Mouse (Mus musculus) limb, embryonic 12.5 days (tissue): ENCODE measurements around the gene Prrc2a. TPM values are rescaled to one million over a fixed set of nuclear protein-coding genes. Genes with fewer than 3 reads are reported as not detected.

Experiments
- ATAC-seq: fragments of 200-750 bp; cut with Nextera tagmentation; 2 replicates; pipeline ENCODE4 v1.8.0; 2017; ENCODE audit warnings: low read depth, moderate TSS enrichment; ENCODE audit not compliant: insufficient number of reproducible peaks, insufficient read depth, low FRiP score, low TSS enrichment
- H3K27ac ChIP-seq: fragments of 300-500 bp; sonication (generic); 2 replicates; pipeline ENCODE4 v1.5.1; 2016; ENCODE audit warnings: mild to moderate bottlenecking, moderate library complexity
- H3K27me3 ChIP-seq: fragments of 300-500 bp; sonication (generic); 2 replicates; pipeline ENCODE4 v1.6.1; 2016; ENCODE audit warnings: mild to moderate bottlenecking, moderate library complexity
- H3K36me3 ChIP-seq: fragments of 300-500 bp; sonication (generic); 2 replicates; pipeline ENCODE4 v1.6.1; 2016; ENCODE audit warnings: mild to moderate bottlenecking, moderate library complexity
- H3K4me1 ChIP-seq: fragments of 300-500 bp; sonication (generic); replicated peaks from 2 replicates; pipeline ENCODE4 v1.6.1; 2016
- H3K4me2 ChIP-seq: fragments of 300-500 bp; sonication (generic); 2 replicates; pipeline ENCODE4 v1.6.1; 2016; ENCODE audit warnings: mild to moderate bottlenecking, moderate library complexity
- H3K4me3 ChIP-seq: fragments of 300-500 bp; sonication (generic); replicated peaks from 2 replicates; pipeline ENCODE4 v1.5.1; 2016; ENCODE audit warnings: mild to moderate bottlenecking
- H3K9ac ChIP-seq: fragments of 300-500 bp; sonication (generic); replicated peaks from 2 replicates; pipeline ENCODE4 v1.6.1; 2016; ENCODE audit warnings: mild to moderate bottlenecking, moderate library complexity
- H3K9me3 ChIP-seq: fragments of 300-500 bp; sonication (generic); 2 replicates; pipeline ENCODE4 v1.6.1; 2016; ENCODE audit warnings: mild to moderate bottlenecking, moderate library complexity
- WGBS: fragments of 180-500 bp; shearing (Covaris S2); methylation state at CpG from one replicate; pipeline ENCODE4 v1.1.7; 2016; 5-methylcytosine and 5-hydroxymethylcytosine counted together
- polyA plus RNA-seq: library from polyadenylated mRNA; unstranded; fragments of >200 nt; fragmentation: Nextera tagmentation; extraction: Ambion mirVana; gene quantifications from 2 replicates; pipeline ENCODE4 v1.2.1, GENCODE M21; 2016

Prrc2a gene
- polyA plus RNA-seq, 1 experiment from 2014 or later, result 231 TPM

GRCm38 (mm10) chr17:35147348-35147747 is 17.3 kb downstream of the Prrc2a start:
- H3K4me3 ChIP-seq, result no peak overlapping the region
- H3K27ac ChIP-seq, result 0 out of 2 replicates have a peak overlapping the region, but pooled peaks have one; percentile 5
- no peak overlapping the region for H3K4me2 ChIP-seq
- H3K9ac ChIP-seq, result no peak overlapping the region
- no peaks in the 10 kb centered on the region for H3K9me3 ChIP-seq
- peaks cover 100% of the 10 kb centered on the region for H3K36me3 ChIP-seq
- H3K27me3 ChIP-seq, result no peaks in the 10 kb centered on the region
- 34% methylated on average over 3 of the region's 3 CpGs for WGBS
- ATAC-seq, result no peak
- H3K4me1 ChIP-seq, result no peaks in the 10 kb centered on the region

DNA sequence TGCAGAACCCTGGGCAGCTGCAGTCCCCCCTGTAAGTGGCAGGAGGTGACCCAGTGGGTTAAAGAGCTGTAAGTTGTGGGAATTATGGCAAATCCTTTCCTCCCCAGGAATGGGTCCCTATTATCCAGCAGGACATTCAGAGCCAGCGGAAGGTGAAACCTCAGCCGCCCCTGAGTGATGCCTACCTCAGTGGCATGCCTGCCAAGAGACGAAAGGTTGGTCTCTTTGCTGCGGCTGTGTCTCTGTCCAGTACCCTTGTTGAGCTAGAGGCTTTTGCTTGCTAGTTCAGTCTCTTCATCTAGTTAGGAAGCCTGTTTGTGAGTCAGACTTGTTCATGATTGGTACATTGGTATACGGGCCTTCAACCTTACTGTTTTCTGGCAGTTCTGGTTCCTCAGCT is 18.6 kb downstream of the Prrc2a start:
- Histone ChIP-seq H3K4me3 (no peak overlapping the region), H3K4me1 (no peaks in the 10 kb centered on the region), H3K27me3 (no peaks in the 10 kb centered on the region), H3K9ac (no peak overlapping the region), H3K36me3 (peaks cover 100% of the 10 kb centered on the region), H3K4me2 (no peak overlapping the region), H3K9me3 (no peaks in the 10 kb centered on the region), H3K27ac (no peak overlapping the region)
- 87% methylated on average over 5 of the region's 5 CpGs for WGBS
- ATAC-seq, result no peak

DNA sequence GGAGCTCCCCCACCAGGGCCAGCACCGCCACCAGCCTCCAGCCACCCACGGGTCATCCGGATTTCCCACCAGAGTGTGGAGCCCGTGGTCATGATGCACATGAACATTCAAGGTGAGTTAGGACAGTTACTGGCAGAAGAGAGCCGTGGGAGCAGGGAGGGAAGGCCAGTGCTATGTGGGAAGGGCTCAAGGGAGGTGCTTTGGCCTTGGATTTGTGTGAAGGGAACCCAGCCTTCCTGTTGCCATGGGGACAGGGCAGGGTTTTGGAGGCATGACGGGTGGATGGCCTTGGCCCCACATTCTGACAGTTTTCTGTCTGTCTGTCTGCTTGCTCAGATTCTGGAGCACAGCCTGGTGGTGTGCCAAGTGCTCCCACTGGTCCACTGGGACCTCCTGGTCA is 22.7 kb downstream of the Prrc2a start:
- H3K4me3 ChIP-seq, result no peak overlapping the region
- ATAC-seq, result no peak
- 93% methylated on average over 6 of the region's 6 CpGs for WGBS
- no peaks in the 10 kb centered on the region for H3K27me3 ChIP-seq
- H3K9me3 ChIP-seq, result no peaks in the 10 kb centered on the region
- H3K36me3 ChIP-seq, result peaks cover 93% of the 10 kb centered on the region
- H3K9ac ChIP-seq, result no peak overlapping the region
- H3K27ac ChIP-seq, result no peak overlapping the region
- H3K4me1 ChIP-seq, result peaks cover 6% of the 10 kb centered on the region
- H3K4me2 ChIP-seq, result no peak overlapping the region

- Histone ChIP-seq H3K9ac (no peak overlapping the region), H3K4me2 (no peak overlapping the region), H3K4me1 (peaks cover 15% of the 10 kb centered on the region), H3K27me3 (no peaks in the 10 kb centered on the region), H3K27ac (no peak overlapping the region), H3K9me3 (no peaks in the 10 kb centered on the region), H3K4me3 (no peak overlapping the region; the same call in 1 of the 2 replicates), H3K36me3 (peaks cover 79% of the 10 kb centered on the region)
- no peak for ATAC-seq
- 80% methylated on average over 16 of the region's 16 CpGs for WGBS
Measured at GRCm38 (mm10) chr17:35140490-35140996, 24.2 kb downstream of the Prrc2a start.

GRCm38 (mm10) chr17:35139269-35139668 is 25.4 kb downstream of the Prrc2a start:
- H3K27me3 ChIP-seq, result no peaks in the 10 kb centered on the region
- no peaks in the 10 kb centered on the region for H3K9me3 ChIP-seq
- WGBS, result 89% methylated on average over 3 of the region's 3 CpGs
- no peak overlapping the region for H3K4me2 ChIP-seq
- 0 out of 2 replicates have a peak overlapping the region, but pooled peaks have one; percentile 31 for H3K9ac ChIP-seq
- ATAC-seq, result no peak
- peaks cover 15% of the 10 kb centered on the region for H3K4me1 ChIP-seq
- no peak overlapping the region for H3K27ac ChIP-seq
- H3K4me3 ChIP-seq, result no peak overlapping the region
- peaks cover 66% of the 10 kb centered on the region for H3K36me3 ChIP-seq

GRCm38 (mm10) chr17:35135591-35136320 is 28.9 kb downstream of the Prrc2a start:
- Histone ChIP-seq H3K4me1 (peaks cover 15% of the 10 kb centered on the region), H3K4me3 (peak overlapping the region; percentile 79), H3K9me3 (no peaks in the 10 kb centered on the region), H3K36me3 (peaks cover 31% of the 10 kb centered on the region), H3K27me3 (no peaks in the 10 kb centered on the region), H3K27ac (peak overlapping the region; percentile 91), H3K9ac (peak overlapping the region; percentile 81), H3K4me2 (peak overlapping the region; percentile 96)
- 1% methylated on average over 43 of the region's 43 CpGs for WGBS
- ATAC-seq, result peak; percentile 42

DNA sequence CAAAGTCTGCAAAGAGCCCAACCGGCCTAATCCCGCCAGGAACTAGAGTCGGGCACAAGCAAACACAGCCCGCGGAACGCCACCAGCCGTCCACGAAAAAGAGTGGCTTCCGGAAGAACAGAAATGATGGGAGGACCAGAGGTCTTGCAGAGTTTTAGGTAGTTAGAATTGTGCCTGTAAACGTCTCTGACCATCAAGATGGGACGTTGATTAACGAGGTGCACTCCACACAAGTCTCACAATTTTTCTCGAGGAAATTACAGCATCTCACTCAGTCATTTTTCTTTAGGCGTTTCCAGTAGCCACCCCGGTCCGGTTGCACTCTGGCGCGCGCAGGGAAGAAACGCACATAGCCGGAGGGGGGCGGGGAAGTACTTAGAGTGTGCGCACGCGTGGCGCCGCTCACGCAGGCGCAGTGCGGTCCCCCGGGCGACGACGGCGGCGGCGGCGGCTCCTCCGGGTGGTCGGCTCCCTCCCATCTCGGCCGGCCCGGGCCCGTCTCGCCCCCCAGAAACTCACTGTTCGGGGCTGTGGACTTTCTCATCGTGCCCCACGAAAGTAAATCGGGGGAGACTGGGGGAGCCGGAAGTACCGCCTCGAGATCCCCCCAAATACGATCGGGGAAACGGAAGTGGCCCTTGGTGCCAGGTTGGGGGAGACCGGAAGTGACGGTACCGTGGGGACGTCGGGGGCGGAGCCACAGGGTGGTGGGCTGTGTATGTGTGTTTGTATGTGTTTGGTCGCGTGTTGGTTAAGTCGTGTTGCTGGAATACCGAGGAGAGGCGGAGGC is 29.7 kb downstream of the Prrc2a start, which contains the start of gene Bag6:
Gene Bag6, plus strand, starts transcription at position 378 of the 790 bp plus-strand sequence.
- Histone ChIP-seq H3K27me3 (no peaks in the 10 kb centered on the region), H3K4me3 (peak within 1 kb of the TSS; percentile 79), H3K4me1 (peaks cover 15% of the 10 kb centered on the region), H3K9ac (peak within 1 kb of the TSS; percentile 81), H3K27ac (peak within 1 kb of the TSS; percentile 91), H3K9me3 (no peaks in the 10 kb centered on the region), H3K36me3 (peaks cover 27% of the 10 kb centered on the region), H3K4me2 (peak within 1 kb of the TSS; percentile 96)
- under 1% methylated on average over 66 of the region's 66 CpGs for WGBS
- ATAC-seq, result peak; percentile 90

DNA sequence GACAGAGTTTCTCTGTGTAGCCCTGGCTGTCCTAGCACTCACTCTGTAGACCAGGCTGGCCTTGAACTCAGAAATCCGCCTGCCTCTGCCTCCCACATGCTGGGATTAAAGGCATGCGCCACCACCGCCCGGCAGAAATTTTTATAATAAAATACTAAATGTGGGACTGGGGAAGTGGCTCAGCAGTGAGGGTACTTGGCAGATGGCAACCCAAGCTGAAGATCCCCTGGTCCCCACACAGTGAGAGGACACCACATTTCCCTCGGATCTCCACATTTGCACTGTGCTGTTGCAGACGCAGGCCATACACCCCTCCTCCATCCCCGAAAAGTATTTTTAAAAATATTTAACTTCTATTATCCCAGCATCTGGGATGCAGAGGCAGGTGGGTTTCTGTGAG is 31.2 kb downstream of the Prrc2a start:
- H3K27ac ChIP-seq, result no peak overlapping the region
- no peaks in the 10 kb centered on the region for H3K27me3 ChIP-seq
- ATAC-seq, result no peak
- no peak overlapping the region for H3K4me3 ChIP-seq
- WGBS, result 93% methylated on average over 7 of the region's 7 CpGs
- H3K4me2 ChIP-seq, result no peak overlapping the region
- H3K4me1 ChIP-seq, result peaks cover 18% of the 10 kb centered on the region
- H3K9me3 ChIP-seq, result no peaks in the 10 kb centered on the region
- no peak overlapping the region for H3K9ac ChIP-seq
- peaks cover 25% of the 10 kb centered on the region for H3K36me3 ChIP-seq

DNA sequence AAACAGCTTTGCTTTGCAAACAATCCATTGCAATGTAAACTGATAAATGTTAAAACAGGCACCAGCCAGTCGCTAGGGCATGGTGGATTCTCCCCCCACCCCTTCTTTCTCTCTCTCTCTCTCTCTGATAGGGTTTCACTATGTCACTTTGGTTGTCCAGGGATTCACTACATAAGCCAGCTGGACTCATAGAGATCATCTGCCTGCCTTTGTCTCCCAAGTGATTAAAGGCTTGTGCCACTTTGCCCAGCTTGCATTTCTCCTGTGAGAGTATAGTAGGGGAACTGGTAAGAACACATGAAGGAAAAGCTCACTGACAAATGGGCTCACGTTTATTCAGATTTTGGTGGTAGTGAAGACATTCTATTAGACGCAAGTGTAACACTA is 32.5 kb downstream of the Prrc2a start:
- Histone ChIP-seq H3K4me3 (no peak overlapping the region), H3K9ac (no peak overlapping the region), H3K4me1 (peaks cover 23% of the 10 kb centered on the region), H3K4me2 (no peak overlapping the region), H3K27me3 (no peaks in the 10 kb centered on the region), H3K36me3 (peaks cover 24% of the 10 kb centered on the region), H3K27ac (no peak overlapping the region), H3K9me3 (no peaks in the 10 kb centered on the region)
- no peak for ATAC-seq
- 82% methylated on average over 3 of the region's 3 CpGs for WGBS

GRCm38 (mm10) chr17:35131500-35132173 is 33.1 kb downstream of the Prrc2a start, which contains the start of gene Apom:
Apom (minus strand) TSS chr17:35132050.
- no peak within 1 kb of the TSS for H3K4me3 ChIP-seq
- H3K4me2 ChIP-seq, result no peak within 1 kb of the TSS
- 85% methylated on average over 15 of the region's 15 CpGs for WGBS
- H3K27me3 ChIP-seq, result no peaks in the 10 kb centered on the region
- no peak within 1 kb of the TSS for H3K9ac ChIP-seq
- no peak within 1 kb of the TSS for H3K27ac ChIP-seq
- peaks cover 23% of the 10 kb centered on the region for H3K4me1 ChIP-seq
- no peaks in the 10 kb centered on the region for H3K9me3 ChIP-seq
- ATAC-seq, result no peak
- peaks cover 24% of the 10 kb centered on the region for H3K36me3 ChIP-seq

GRCm38 (mm10) chr17:35131038-35131437 is 33.7 kb downstream of the Prrc2a start:
- H3K9ac ChIP-seq, result no peak overlapping the region
- no peak overlapping the region for H3K4me3 ChIP-seq
- peaks cover 24% of the 10 kb centered on the region for H3K36me3 ChIP-seq
- ATAC-seq, result no peak
- H3K27ac ChIP-seq, result no peak overlapping the region
- WGBS, result 93% methylated on average over 8 of the region's 8 CpGs
- peaks cover 19% of the 10 kb centered on the region for H3K4me1 ChIP-seq
- H3K4me2 ChIP-seq, result no peak overlapping the region
- H3K9me3 ChIP-seq, result no peaks in the 10 kb centered on the region
- no peaks in the 10 kb centered on the region for H3K27me3 ChIP-seq
